Mouse (Mus musculus) T-helper 2 cell (primary cell): ENCODE measurements around the gene Kdm4b.

Experiments used
- in situ Hi-C: fragments of 300-600 bp; cut with MboI, MseI; formaldehyde crosslinking; loops from one replicate; pipeline ENCODE4 v1.15.1; 2025; ENCODE audit warnings: high pct_unique_total_duplicates

Gene Kdm4b

GRCm38 (mm10) chr17:56298238-56298637, 27.6 kb upstream of the Kdm4b start:
- in situ Hi-C loops: no loop called here

- in situ Hi-C loops: loop anchor here (25.0 kb wide), 1 partner anchor 962 kb away; no protein-coding TSS in a partner anchor
Measured at GRCm38 (mm10) chr17:56300186-56300585, 25.7 kb upstream of the Kdm4b start, which contains the start of gene Arrdc5. Arrdc5 (minus strand) TSS chr17:56300286.

- in situ Hi-C loops: loop anchor here (25.0 kb wide), 1 partner anchor 960 kb away; no protein-coding TSS in a partner anchor
Measured at GRCm38 (mm10) chr17:56302363-56302996, 23.4 kb upstream of the Kdm4b start.

GRCm38 (mm10) chr17:56303160-56303846, 22.6 kb upstream of the Kdm4b start, which contains the start of gene Uhrf1:
Uhrf1 (plus strand) TSS chr17:56303321.
- in situ Hi-C loops: loop anchor here (25.0 kb wide), 1 partner anchor 959 kb away; no protein-coding TSS in a partner anchor

GRCm38 (mm10) chr17:56303847-56304586, 21.8 kb upstream of the Kdm4b start:
- in situ Hi-C loops: loop anchor here (25.0 kb wide), 1 partner anchor 958 kb away; no protein-coding TSS in a partner anchor

- in situ Hi-C loops: loop anchor here (25.0 kb wide), 1 partner anchor 958 kb away; no protein-coding TSS in a partner anchor
Measured at GRCm38 (mm10) chr17:56304718-56305117, 21.1 kb upstream of the Kdm4b start.

GRCm38 (mm10) chr17:56305156-56305555, 20.7 kb upstream of the Kdm4b start:
- in situ Hi-C loops: loop anchor here (25.0 kb wide), 1 partner anchor 957 kb away; no protein-coding TSS in a partner anchor

- in situ Hi-C loops: loop anchor here (25.0 kb wide), 1 partner anchor 956 kb away; no protein-coding TSS in a partner anchor
Measured at GRCm38 (mm10) chr17:56305826-56306225, 20.0 kb upstream of the Kdm4b start.

- in situ Hi-C loops: loop anchor here (25.0 kb wide), 1 partner anchor 954 kb away; no protein-coding TSS in a partner anchor
Measured at GRCm38 (mm10) chr17:56308088-56308487, 17.8 kb upstream of the Kdm4b start.

GRCm38 (mm10) chr17:56309191-56309945, 16.5 kb upstream of the Kdm4b start:
- in situ Hi-C loops: loop anchor here (25.0 kb wide), 1 partner anchor 953 kb away; no protein-coding TSS in a partner anchor

GRCm38 (mm10) chr17:56324419-56324818, 1.4 kb upstream of the Kdm4b start:
- in situ Hi-C loops: loop anchor here (25.0 kb wide), 1 partner anchor 938 kb away; no protein-coding TSS in a partner anchor

GRCm38 (mm10) chr17:56326153-56327147, 588 bp downstream of the Kdm4b start:
- in situ Hi-C loops: no loop called here

GRCm38 (mm10) chr17:56329267-56329666, 3.4 kb downstream of the Kdm4b start:
- in situ Hi-C loops: no loop called here

GRCm38 (mm10) chr17:56330345-56330744, 4.5 kb downstream of the Kdm4b start:
- in situ Hi-C loops: no loop called here

GRCm38 (mm10) chr17:56331256-56331655, 5.4 kb downstream of the Kdm4b start:
- in situ Hi-C loops: no loop called here

- in situ Hi-C loops: no loop called here
Measured at GRCm38 (mm10) chr17:56332987-56333386, 7.1 kb downstream of the Kdm4b start.

GRCm38 (mm10) chr17:56337190-56337589, 11.3 kb downstream of the Kdm4b start:
- in situ Hi-C loops: no loop called here

GRCm38 (mm10) chr17:56337791-56338190, 11.9 kb downstream of the Kdm4b start:
- in situ Hi-C loops: no loop called here

- in situ Hi-C loops: no loop called here
Measured at GRCm38 (mm10) chr17:56338909-56339308, 13.0 kb downstream of the Kdm4b start.

GRCm38 (mm10) chr17:56340717-56341116, 14.9 kb downstream of the Kdm4b start:
- in situ Hi-C loops: no loop called here
